Mouse (Mus musculus) heart, embryonic 15.5 days (tissue): ENCODE data around the gene Ube2cbp. TPM values are rescaled to one million over a fixed set of nuclear protein-coding genes. Genes with fewer than 3 reads are reported as not detected.

Experiments
- ATAC-seq: fragments of 200-750 bp; cut with Nextera tagmentation; replicated peaks from 2 replicates; pipeline ENCODE4 v1.8.0; 2017; ENCODE audit warnings: low read depth, moderate TSS enrichment; ENCODE audit not compliant: insufficient number of reproducible peaks, insufficient read depth, low FRiP score
- H3K27ac ChIP-seq: fragments of 300-500 bp; sonication (generic); 2 replicates; pipeline ENCODE4 v1.5.1; 2015; ENCODE audit warnings: mild to moderate bottlenecking, inconsistent platforms
- H3K27me3 ChIP-seq: fragments of 300-500 bp; sonication (generic); 2 replicates; pipeline ENCODE4 v1.6.1; 2015; ENCODE audit warnings: inconsistent platforms
- H3K36me3 ChIP-seq: fragments of 300-500 bp; sonication (generic); 2 replicates; pipeline ENCODE4 v1.6.1; 2015; ENCODE audit warnings: mild to moderate bottlenecking, inconsistent platforms
- H3K4me1 ChIP-seq: fragments of 300-500 bp; sonication (generic); replicated peaks from 2 replicates; pipeline ENCODE4 v1.6.1; 2015; ENCODE audit warnings: inconsistent platforms
- H3K4me2 ChIP-seq: fragments of 300-500 bp; sonication (generic); 2 replicates; pipeline ENCODE4 v1.6.1; 2015; ENCODE audit warnings: inconsistent platforms, mild to moderate bottlenecking, moderate library complexity
- H3K4me3 ChIP-seq: fragments of 300-500 bp; sonication (generic); 2 replicates; pipeline ENCODE4 v1.5.1; 2015; ENCODE audit warnings: mild to moderate bottlenecking, inconsistent platforms
- H3K9ac ChIP-seq: fragments of 300-500 bp; sonication (generic); 2 replicates; pipeline ENCODE4 v1.6.1; 2015; ENCODE audit warnings: mild to moderate bottlenecking, inconsistent platforms
- H3K9me3 ChIP-seq: fragments of 300-500 bp; sonication (generic); replicated peaks from 2 replicates; pipeline ENCODE4 v1.6.1; 2016; ENCODE audit warnings: inconsistent platforms
- WGBS: fragments of 180-500 bp; shearing (Covaris S2); methylation state at CpG from one replicate; pipeline ENCODE4 v1.1.7; 2015; ENCODE audit warnings: mixed read lengths; 5-methylcytosine and 5-hydroxymethylcytosine counted together
- polyA plus RNA-seq: library from polyadenylated mRNA; unstranded; fragments of >200 nt; fragmentation: Nextera tagmentation; extraction: Ambion mirVana; gene quantifications from 2 replicates; pipeline ENCODE4 v1.2.1, GENCODE M21; 2015

Gene Ube2cbp
- polyA plus RNA-seq, 1 experiment from 2014 or later = 2.9 TPM

GRCm38 (mm10) chr9:86319516-86320140, 145.1 kb downstream of the Ube2cbp start:
- Histone ChIP-seq H3K4me1 (no peaks in the 10 kb centered on the region), H3K9ac (no peak overlapping the region), H3K4me2 (no peak overlapping the region), H3K9me3 (no peaks in the 10 kb centered on the region), H3K36me3 (no peaks in the 10 kb centered on the region), H3K27ac (no peak overlapping the region), H3K27me3 (no peaks in the 10 kb centered on the region), H3K4me3 (no peak overlapping the region)
- 90% methylated on average over 6 of the region's 6 CpGs for WGBS
- no peak for ATAC-seq

DNA sequence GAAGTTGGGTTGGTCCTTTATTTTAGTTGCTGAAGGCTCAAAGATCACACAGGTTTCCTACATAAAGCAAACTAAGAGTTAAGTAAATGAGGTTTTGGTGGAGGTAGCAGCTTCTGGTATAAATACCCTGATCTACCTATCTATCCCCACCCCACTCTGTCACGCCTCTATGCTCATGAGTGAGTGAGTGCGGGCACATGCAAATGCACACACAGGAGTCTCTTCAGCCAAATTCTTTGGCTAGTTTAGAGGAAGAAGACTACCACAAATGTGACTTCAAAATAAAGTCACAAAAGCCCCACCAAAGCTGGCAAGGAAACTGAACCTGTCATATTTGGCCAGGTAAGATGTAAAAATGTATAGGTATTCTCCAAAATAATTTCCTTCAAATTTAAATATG, 149.1 kb downstream of the Ube2cbp start:
- H3K27me3 ChIP-seq = no peaks in the 10 kb centered on the region
- H3K27ac ChIP-seq = no peak overlapping the region
- no peaks in the 10 kb centered on the region for H3K36me3 ChIP-seq
- no peak overlapping the region for H3K4me3 ChIP-seq
- H3K9me3 ChIP-seq = no peaks in the 10 kb centered on the region
- no peak overlapping the region for H3K9ac ChIP-seq
- no peaks in the 10 kb centered on the region for H3K4me1 ChIP-seq
- H3K4me2 ChIP-seq = no peak overlapping the region
- WGBS = 89% methylated on average over 2 of the region's 2 CpGs
- ATAC-seq = no peak

DNA sequence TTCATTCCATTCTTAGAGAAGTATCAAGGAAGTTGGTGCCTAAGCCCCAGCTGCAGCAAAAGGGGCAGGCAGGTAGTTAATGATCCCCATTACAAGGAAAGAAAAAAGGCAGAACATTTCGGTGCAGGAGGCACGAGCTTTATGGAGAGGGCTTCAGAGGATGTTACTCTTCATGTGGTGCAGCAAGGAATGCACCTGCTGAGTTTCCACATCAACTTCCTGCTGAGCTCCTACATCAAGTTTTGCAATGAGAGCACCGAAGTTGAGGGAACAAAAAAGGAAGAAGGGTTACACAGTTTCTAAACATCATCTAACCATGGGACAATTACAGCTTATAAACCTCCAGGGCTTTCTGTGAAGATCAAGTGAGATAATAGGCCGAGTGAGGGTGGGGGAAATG, 156.1 kb downstream of the Ube2cbp start:
- Histone ChIP-seq H3K4me3 (no peak overlapping the region), H3K36me3 (no peaks in the 10 kb centered on the region), H3K9me3 (no peaks in the 10 kb centered on the region), H3K4me1 (no peaks in the 10 kb centered on the region), H3K9ac (no peak overlapping the region), H3K27ac (no peak overlapping the region), H3K4me2 (no peak overlapping the region), H3K27me3 (no peaks in the 10 kb centered on the region)
- ATAC-seq = no peak
- 54% methylated on average over 4 of the region's 4 CpGs for WGBS

- no peak for ATAC-seq
- Histone ChIP-seq H3K4me2 (no peak overlapping the region), H3K27me3 (no peaks in the 10 kb centered on the region), H3K4me1 (no peaks in the 10 kb centered on the region), H3K27ac (no peak overlapping the region), H3K4me3 (no peak overlapping the region), H3K36me3 (no peaks in the 10 kb centered on the region), H3K9ac (no peak overlapping the region), H3K9me3 (no peaks in the 10 kb centered on the region)
- WGBS = 91% methylated on average over 2 of the region's 2 CpGs
These were observed 158.2 kb downstream of the Ube2cbp start for GRCm38 (mm10) chr9:86306556-86306955.

DNA sequence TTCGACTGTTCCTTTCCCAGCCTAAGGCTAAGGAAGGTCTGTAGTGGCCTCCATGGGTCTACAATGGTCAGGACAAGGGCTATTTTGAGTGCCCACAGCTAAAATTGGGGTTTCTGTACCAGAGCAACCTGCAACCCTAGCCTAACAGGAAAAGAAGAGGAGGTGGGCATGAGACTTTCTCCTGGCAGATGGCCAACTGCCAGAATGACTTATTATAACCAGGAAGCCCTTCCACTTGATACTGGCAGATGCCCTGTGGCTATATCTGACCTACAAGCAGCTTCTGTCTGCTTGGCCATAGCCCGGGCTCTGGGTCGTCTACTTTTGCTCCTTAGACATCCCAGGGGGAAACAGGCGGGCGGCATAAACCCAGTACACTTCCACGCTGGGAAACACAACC, 163.3 kb downstream of the Ube2cbp start:
- Histone ChIP-seq H3K27me3 (no peaks in the 10 kb centered on the region), H3K4me3 (no peak overlapping the region), H3K9ac (no peak overlapping the region), H3K4me2 (no peak overlapping the region), H3K4me1 (peaks cover 3% of the 10 kb centered on the region; the same call in 1 of the 2 replicates), H3K36me3 (no peaks in the 10 kb centered on the region), H3K9me3 (no peaks in the 10 kb centered on the region), H3K27ac (no peak overlapping the region)
- 65% methylated on average over 6 of the region's 6 CpGs for WGBS
- no peak for ATAC-seq

GRCm38 (mm10) chr9:86298596-86298995, 166.2 kb downstream of the Ube2cbp start:
- H3K4me3 ChIP-seq = no peak overlapping the region
- WGBS = 66% methylated on average over 8 of the region's 8 CpGs
- H3K9ac ChIP-seq = no peak overlapping the region
- H3K4me2 ChIP-seq = no peak overlapping the region
- no peaks in the 10 kb centered on the region for H3K27me3 ChIP-seq
- no peak overlapping the region for H3K27ac ChIP-seq
- H3K9me3 ChIP-seq = no peaks in the 10 kb centered on the region
- H3K4me1 ChIP-seq = peaks cover 3% of the 10 kb centered on the region; the same call in 1 of the 2 replicates
- no peaks in the 10 kb centered on the region for H3K36me3 ChIP-seq
- no peak for ATAC-seq

DNA sequence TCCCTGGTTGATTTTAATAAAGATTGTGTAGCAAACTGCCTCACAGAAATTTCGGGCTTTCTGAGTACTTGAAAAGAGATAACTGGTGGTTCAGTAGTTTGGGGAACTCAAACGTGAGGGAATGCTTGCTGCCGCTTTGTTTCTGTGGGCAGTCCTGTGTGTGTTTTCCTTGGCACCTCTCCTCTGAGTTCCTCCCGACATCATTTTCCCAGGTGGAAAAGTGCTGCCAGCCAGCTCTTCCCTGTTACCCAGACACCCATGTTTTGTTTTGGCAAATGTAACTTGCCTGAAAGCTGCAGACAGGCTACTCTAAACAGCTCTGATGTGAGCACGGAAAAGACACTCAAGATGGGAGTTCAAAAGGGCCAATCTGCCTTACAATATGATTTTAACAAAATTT, 166.6 kb downstream of the Ube2cbp start:
- no peaks in the 10 kb centered on the region for H3K27me3 ChIP-seq
- H3K27ac ChIP-seq = no peak overlapping the region
- H3K9me3 ChIP-seq = no peaks in the 10 kb centered on the region
- H3K4me3 ChIP-seq = no peak overlapping the region
- WGBS = 27% methylated on average over 5 of the region's 5 CpGs
- no peak overlapping the region for H3K4me2 ChIP-seq
- no peaks in the 10 kb centered on the region for H3K36me3 ChIP-seq
- H3K9ac ChIP-seq = no peak overlapping the region
- ATAC-seq = no peak
- H3K4me1 ChIP-seq = peaks cover 3% of the 10 kb centered on the region; the same call in 1 of the 2 replicates

GRCm38 (mm10) chr9:86296683-86297638, 167.8 kb downstream of the Ube2cbp start:
- WGBS = 83% methylated on average over 8 of the region's 8 CpGs
- ATAC-seq = no peak
- Histone ChIP-seq H3K36me3 (no peaks in the 10 kb centered on the region), H3K4me3 (no peak overlapping the region), H3K9ac (no peak overlapping the region), H3K9me3 (no peaks in the 10 kb centered on the region), H3K27ac (no peak overlapping the region), H3K4me2 (no peak overlapping the region), H3K27me3 (no peaks in the 10 kb centered on the region), H3K4me1 (peaks cover 3% of the 10 kb centered on the region; the same call in 1 of the 2 replicates)

DNA sequence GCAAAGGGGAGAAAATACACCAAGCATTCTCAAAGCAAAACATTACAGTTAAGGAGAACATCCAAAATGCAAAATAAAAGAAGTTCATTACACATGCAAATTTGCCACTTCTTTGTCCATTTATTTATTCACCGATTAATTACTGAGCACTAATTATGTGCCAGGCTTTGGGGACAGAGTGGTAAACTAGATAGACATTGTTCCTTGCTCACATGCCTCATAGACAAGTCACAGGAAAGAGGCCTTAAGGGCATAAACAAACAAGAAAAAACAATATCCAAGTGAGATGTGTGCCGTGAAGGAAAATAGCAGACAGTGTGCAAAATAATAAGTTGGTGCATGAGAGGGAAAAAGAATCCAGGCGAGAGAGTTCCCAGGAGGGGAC, 177.2 kb downstream of the Ube2cbp start:
- H3K4me2 ChIP-seq = no peak overlapping the region
- H3K27me3 ChIP-seq = no peaks in the 10 kb centered on the region
- H3K36me3 ChIP-seq = no peaks in the 10 kb centered on the region
- peaks cover 4% of the 10 kb centered on the region; the same call in 1 of the 2 replicates for H3K4me1 ChIP-seq
- no peak overlapping the region for H3K4me3 ChIP-seq
- no peak overlapping the region for H3K27ac ChIP-seq
- 70% methylated on average over 3 of the region's 3 CpGs for WGBS
- no peaks in the 10 kb centered on the region for H3K9me3 ChIP-seq
- no peak overlapping the region for H3K9ac ChIP-seq
- ATAC-seq = no peak

- Histone ChIP-seq H3K27me3 (no peaks in the 10 kb centered on the region), H3K9ac (no peak overlapping the region), H3K27ac (no peak overlapping the region), H3K36me3 (no peaks in the 10 kb centered on the region), H3K4me3 (no peak overlapping the region), H3K9me3 (no peaks in the 10 kb centered on the region), H3K4me2 (no peak overlapping the region), H3K4me1 (peaks cover 4% of the 10 kb centered on the region; the same call in 1 of the 2 replicates)
- ATAC-seq = no peak
- WGBS = 96% methylated on average over 2 of the region's 2 CpGs
These were observed 177.8 kb downstream of the Ube2cbp start for GRCm38 (mm10) chr9:86286830-86287569.

GRCm38 (mm10) chr9:86282555-86282954, 182.2 kb downstream of the Ube2cbp start:
- WGBS = 61% methylated on average over 5 of the region's 5 CpGs
- H3K4me2 ChIP-seq = no peak overlapping the region
- H3K27ac ChIP-seq = no peak overlapping the region
- peaks cover 14% of the 10 kb centered on the region for H3K4me1 ChIP-seq
- H3K9me3 ChIP-seq = no peaks in the 10 kb centered on the region
- H3K27me3 ChIP-seq = no peaks in the 10 kb centered on the region
- peak; percentile 58; the same call in 1 of the 2 replicates for ATAC-seq
- H3K4me3 ChIP-seq = no peak overlapping the region
- no peaks in the 10 kb centered on the region for H3K36me3 ChIP-seq
- no peak overlapping the region for H3K9ac ChIP-seq
